Mouse (Mus musculus): ENCODE data around the gene Ccdc63. TPM values are rescaled to one million over a fixed set of nuclear protein-coding genes. Genes with fewer than 3 reads are reported as not detected.
"Not testable (repeated sequence)": the region's sequence is repeated elsewhere in the genome, so short reads cannot be mapped to it uniquely, and the experiment has no call there.

Ccdc63 gene
- total RNA-seq, 2 experiments from 2014 or later: not detected

GRCm38 (mm10) chr5:122149259-122149658, 8.6 kb upstream of the Ccdc63 start:
- no peak for DNase-seq

GRCm38 (mm10) chr5:122148107-122148506, 7.5 kb upstream of the Ccdc63 start:
- no peak for DNase-seq

- no peak for DNase-seq
Measured at GRCm38 (mm10) chr5:122146609-122147008, 6.0 kb upstream of the Ccdc63 start.

GRCm38 (mm10) chr5:122146056-122146580, 5.5 kb upstream of the Ccdc63 start:
- DNase-seq: peak; percentile 76

GRCm38 (mm10) chr5:122145381-122146055, 4.9 kb upstream of the Ccdc63 start:
- DNase-seq: peak; percentile 51

GRCm38 (mm10) chr5:122144825-122145224, 4.2 kb upstream of the Ccdc63 start:
- no peak for DNase-seq

- DNase-seq: peak; percentile 47
Measured at GRCm38 (mm10) chr5:122143543-122143942, 2.9 kb upstream of the Ccdc63 start.

- no peak for DNase-seq
Measured at GRCm38 (mm10) chr5:122142230-122142992, 1.8 kb upstream of the Ccdc63 start.

GRCm38 (mm10) chr5:122139771-122140170, 852 bp downstream of the Ccdc63 start:
- DNase-seq: not testable (repeated sequence)

GRCm38 (mm10) chr5:122138856-122139255, 1.8 kb downstream of the Ccdc63 start:
- no peak for DNase-seq

- no peak for DNase-seq
Measured at GRCm38 (mm10) chr5:122136508-122137408, 3.9 kb downstream of the Ccdc63 start.

- no peak for DNase-seq
Measured at GRCm38 (mm10) chr5:122135290-122135882, 5.2 kb downstream of the Ccdc63 start.

- no peak for DNase-seq
Measured at GRCm38 (mm10) chr5:122134395-122135289, 6.0 kb downstream of the Ccdc63 start.

GRCm38 (mm10) chr5:122133050-122133389, 7.6 kb downstream of the Ccdc63 start:
- DNase-seq: no peak

GRCm38 (mm10) chr5:122132167-122133049, 8.2 kb downstream of the Ccdc63 start:
- DNase-seq: no peak

- peak; percentile 80 for DNase-seq
Measured at GRCm38 (mm10) chr5:122131076-122132051, 9.3 kb downstream of the Ccdc63 start.

- no peak for DNase-seq
Measured at GRCm38 (mm10) chr5:122130341-122130998, 10.2 kb downstream of the Ccdc63 start.

GRCm38 (mm10) chr5:122129068-122129655, 11.5 kb downstream of the Ccdc63 start:
- DNase-seq: no peak
